Mouse (Mus musculus) erythroblast, embryonic 14.5 days (primary cell): ENCODE measurements around the gene Cryzl1.

Source experiments
- GATA1 ChIP-seq: IDR thresholded peaks from 2 replicates; pipeline ENCODE4 v1.6.1; 2012; ENCODE audit warnings: low read length, inconsistent platforms, mixed read lengths
- TAL1 ChIP-seq: IDR thresholded peaks from 3 replicates; pipeline ENCODE4 v1.6.1; 2012; ENCODE audit warnings: low read length, inconsistent platforms, mixed read lengths

DNA sequence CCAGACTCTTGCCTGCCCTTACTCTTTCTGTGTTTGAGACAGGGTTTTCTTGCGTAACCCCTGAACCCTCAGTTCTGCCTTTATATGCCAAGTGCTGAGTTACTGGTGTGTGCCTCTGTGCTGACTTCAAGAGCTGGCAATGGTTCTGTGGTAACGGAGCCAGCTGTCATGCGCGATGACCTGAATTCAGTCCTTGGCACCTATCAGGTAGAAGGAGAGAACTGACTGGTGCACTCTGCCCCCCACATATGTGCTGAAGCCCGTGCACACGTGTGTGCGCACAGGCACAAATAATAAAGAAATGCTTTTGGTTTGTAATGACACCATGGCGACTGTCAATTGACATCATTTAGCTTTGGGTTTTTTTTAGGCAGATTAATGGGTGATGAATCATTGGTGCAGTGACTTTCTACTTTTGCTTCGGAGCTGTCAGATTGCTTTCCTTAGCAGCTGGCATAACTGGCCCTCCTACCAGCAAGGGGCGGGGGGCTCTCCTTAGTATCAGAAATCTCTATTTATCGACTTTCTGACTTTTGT, 38.5 kb upstream of the Cryzl1 start:
- TF ChIP-seq TAL1 (no peak), GATA1 (no peak)
